Mouse (Mus musculus): Measurements from ENCODE around the gene Gm11554. TPM values are rescaled to one million over a fixed set of nuclear protein-coding genes. Genes with fewer than 3 reads are reported as not detected.
"Not testable (repeated sequence)": the region's sequence is repeated elsewhere in the genome, so short reads cannot be mapped to it uniquely, and the experiment has no call there.

Gm11554 gene
- not detected for total RNA-seq (2021)
- long read RNA-seq, experiment 1, result 0 reads
- long read RNA-seq, experiment 2, result 0 reads

DNA sequence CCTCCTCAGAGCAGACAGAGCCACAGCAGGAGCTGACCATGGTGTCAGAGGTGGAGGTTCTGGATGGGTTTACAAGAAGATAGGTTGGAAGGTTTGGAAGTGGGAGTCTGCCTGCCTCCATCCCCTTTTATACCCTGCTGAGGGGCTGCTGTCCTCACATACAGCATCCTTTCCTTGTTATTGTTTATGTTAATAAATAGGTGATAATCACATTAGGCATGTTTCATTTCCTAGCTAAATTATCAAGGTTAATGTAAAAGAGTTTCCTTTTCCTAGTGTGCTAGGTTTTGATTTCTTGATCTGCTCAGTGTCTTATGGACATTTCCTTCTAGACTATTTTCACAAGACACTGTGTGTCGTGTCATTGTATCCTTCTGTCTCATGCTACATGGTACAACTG, at the start of gene Gm11554:
Gene Gm11554, minus strand, starts transcription at position 101 of the 400 bp plus-strand sequence.
- not testable (repeated sequence) for DNase-seq (ENCODE audit: low spot score in 2 of 2)

DNA sequence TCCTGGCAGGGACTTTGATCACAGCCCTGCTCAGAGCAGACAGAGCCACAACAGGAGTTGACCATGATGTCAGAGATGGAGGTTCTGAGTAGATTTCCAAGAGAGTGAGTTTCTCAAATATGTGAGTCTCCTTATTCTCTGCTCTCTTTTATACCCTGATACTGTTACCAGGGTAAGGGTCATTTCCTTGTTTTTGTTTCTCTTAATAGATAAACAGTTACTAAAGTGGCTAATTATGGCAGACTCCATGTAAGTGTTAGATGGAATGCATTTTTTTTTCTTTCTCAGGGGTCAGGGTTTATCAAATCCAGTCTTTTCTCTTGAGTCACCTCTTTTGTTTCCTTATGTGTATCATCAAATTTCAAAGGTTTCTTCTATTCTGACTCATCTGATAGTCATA, 47.3 kb upstream of the Gm11554 start, which contains the start of gene Krtap4-16:
Gene Krtap4-16, minus strand, starts transcription at position 101 of the 400 bp plus-strand sequence.
- DNase-seq (ENCODE audit: low spot score in 2 of 2), result no peak

- no peak for DNase-seq (ENCODE audit: low spot score in 2 of 2)
Measured at GRCm38 (mm10) chr11:99846746-99847145, 42.5 kb upstream of the Gm11554 start.

GRCm38 (mm10) chr11:99842185-99842584, 37.9 kb upstream of the Gm11554 start:
- no peak for DNase-seq (ENCODE audit: low spot score in 2 of 2)

DNA sequence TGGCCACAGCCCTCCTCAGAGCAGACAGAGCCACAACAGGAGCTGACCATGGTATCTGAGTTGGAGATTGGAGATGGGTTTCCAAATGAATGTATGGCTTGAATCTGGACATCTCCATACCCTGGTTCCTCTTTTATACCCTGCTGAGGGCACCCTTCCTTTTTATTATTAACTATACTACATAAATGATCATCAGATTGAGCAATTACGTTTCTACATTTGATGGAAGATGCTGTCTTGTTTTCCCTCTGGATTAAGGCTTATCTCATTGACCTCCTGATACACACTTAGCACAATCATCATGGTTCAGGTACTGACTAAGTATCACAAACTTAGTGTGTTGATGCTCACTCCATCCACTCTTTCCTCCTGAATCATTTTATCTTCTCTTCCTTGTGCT, 33.7 kb upstream of the Gm11554 start, which contains the start of gene 2300003K06Rik:
Gene 2300003K06Rik, minus strand, starts transcription at position 101 of the 400 bp plus-strand sequence.
- no peak for DNase-seq (ENCODE audit: low spot score in 2 of 2)

DNA sequence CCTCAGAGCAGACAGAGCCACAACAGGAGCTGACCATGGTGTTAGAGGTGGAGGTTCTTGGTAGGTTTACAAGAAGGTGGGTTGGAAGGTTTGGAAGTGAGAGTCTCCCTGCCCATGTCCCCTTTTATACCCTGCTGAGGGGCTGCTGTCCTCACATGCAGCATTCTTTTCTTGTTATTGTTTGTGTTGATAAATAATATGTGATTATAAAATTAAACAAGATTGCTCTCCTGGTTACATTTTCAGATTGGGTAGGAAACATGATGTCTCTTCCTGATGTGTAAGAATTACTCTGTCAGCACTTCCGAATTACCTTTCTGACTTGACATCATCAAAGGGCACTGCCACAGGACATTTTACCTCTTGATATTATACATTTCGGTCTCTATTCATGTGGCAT, 11.3 kb upstream of the Gm11554 start, which contains the start of gene Gm11564:
Gene Gm11564, minus strand, starts transcription at position 101 of the 400 bp plus-strand sequence.
- DNase-seq (ENCODE audit: low spot score in 2 of 2), result not testable (repeated sequence)

DNA sequence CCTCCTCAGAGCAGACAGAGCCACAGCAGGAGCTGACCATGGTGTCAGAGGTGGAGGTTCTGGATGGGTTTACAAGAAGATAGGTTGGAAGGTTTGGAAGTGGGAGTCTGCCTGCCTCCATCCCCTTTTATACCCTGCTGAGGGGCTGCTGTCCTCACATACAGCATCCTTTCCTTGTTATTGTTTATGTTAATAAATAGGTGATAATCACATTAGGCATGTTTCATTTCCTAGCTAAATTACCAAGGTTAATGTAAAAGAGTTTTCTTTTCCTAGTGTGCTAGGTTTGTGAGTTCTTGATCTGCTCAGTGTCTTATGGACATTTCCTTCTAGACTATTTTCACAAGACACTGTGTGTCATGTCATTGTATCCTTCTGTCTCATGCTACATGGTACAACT, 5.5 kb upstream of the Gm11554 start, which contains the start of gene Krtap4-13:
Gene Krtap4-13, minus strand, starts transcription at position 101 of the 400 bp plus-strand sequence.
- DNase-seq (ENCODE audit: low spot score in 2 of 2), result not testable (repeated sequence)

GRCm38 (mm10) chr11:99798832-99799231, 5.4 kb downstream of the Gm11554 start, which contains the start of gene Gm11569:
Gm11569 (minus strand) TSS chr11:99798932.
- not testable (repeated sequence) for DNase-seq (ENCODE audit: low spot score in 2 of 2)

- no peak for DNase-seq (ENCODE audit: low spot score in 2 of 2)
Measured at GRCm38 (mm10) chr11:99793367-99793766, 10.9 kb downstream of the Gm11554 start, which contains the start of gene Gm11596. Gm11596 (minus strand) TSS chr11:99793467.

DNA sequence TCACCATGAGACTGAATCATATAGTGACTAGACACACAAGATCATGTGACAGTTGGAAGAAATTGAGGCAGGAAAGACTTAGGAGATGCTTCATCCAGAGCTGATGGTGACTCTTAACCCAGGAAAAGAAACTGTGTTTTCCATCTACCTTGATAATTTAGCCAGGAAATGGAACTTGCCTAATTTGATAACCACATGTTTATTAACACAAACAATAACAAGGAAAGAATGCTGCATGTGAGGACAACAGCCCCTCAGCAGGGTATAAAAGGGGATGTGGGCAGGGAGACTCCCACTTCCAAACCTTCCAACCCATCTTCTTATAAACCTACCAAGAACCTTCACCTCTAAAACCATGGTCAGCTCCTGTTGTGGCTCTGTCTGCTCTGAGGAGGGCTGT, 19.3 kb downstream of the Gm11554 start, which contains the start of gene Krtap4-9:
Gene Krtap4-9, plus strand, starts transcription at position 301 of the 400 bp plus-strand sequence.
- DNase-seq (ENCODE audit: low spot score in 2 of 2), result not testable (repeated sequence)

DNA sequence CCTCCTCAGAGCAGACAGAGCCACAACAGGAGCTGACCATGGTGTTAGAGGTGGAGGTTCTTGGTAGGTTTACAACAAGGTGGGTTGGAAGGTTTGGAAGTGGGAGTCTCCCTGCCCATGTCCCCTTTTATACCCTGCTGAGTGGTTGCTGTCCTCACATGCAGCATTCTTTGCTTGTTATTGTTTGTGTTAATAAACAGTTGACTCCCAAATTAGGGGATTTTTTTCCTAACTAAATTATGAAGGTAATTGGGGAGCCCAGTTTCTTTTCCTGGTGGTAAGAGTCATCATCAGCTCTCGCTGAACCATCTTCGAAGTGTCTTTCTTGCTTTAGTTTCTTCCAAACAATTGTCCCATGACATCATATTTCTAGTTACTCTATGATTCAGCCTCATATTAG, 23.6 kb downstream of the Gm11554 start, which contains the start of gene Krtap4-8:
Gene Krtap4-8, minus strand, starts transcription at position 101 of the 400 bp plus-strand sequence.
- DNase-seq (ENCODE audit: low spot score in 2 of 2), result no peak

DNA sequence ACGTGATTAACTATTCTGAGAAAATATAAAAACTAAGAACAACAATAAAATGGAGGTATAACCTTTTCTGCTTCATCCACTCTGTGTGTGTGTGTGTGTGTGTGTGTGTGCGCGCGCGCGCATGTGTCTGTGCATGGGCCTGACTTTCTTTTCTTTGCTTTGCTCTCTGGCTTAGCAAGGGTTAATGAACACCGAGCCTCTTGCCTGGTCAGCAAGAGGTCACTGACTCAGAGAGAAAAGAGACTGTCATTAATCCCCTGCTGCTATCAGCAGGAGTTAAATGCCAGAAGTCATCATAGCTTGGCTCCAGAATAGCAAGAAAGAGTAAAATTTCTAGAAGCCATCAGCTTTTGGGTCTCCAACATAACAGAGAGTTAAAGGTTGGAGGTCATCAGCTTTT, 25.8 kb downstream of the Gm11554 start:
- DNase-seq (ENCODE audit: low spot score in 2 of 2), result no peak

- not testable (repeated sequence) for DNase-seq (ENCODE audit: low spot score in 2 of 2)
Measured at GRCm38 (mm10) chr11:99772813-99773212, 31.4 kb downstream of the Gm11554 start, which contains the start of gene Gm11595. Gm11595 (minus strand) TSS chr11:99772913.

DNA sequence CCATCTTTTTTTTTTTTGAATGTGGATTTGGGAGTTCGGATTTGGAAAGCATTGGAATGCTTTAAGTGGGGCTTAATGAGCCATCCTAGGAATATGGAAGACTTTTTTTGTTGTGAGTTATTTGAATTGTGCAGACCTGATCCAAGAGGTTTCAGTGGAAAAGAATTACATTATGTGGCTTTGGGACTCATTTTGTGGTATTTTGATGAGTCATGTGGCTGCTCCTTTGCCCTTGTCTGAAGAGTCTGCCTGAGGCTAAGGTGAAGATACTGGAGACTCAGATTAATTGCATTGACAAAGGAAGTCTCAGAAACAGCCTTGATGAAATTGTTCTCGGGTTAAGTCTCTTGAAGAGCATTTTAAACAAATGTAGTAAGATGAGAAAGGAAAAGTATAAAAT, 35.8 kb downstream of the Gm11554 start:
- no peak for DNase-seq (ENCODE audit: low spot score in 2 of 2)

- no peak for DNase-seq (ENCODE audit: low spot score in 2 of 2)
Measured at GRCm38 (mm10) chr11:99758877-99759276, 45.4 kb downstream of the Gm11554 start.

Other genes with a start within 250 kb of the Gm11554 start
- not detected for gene Krtap3-2, start 247.6 kb downstream of the Gm11554 start, total RNA-seq (2021)
- not detected for gene Gm11939, start 245.0 kb downstream of the Gm11554 start, total RNA-seq (2021)
- gene Krtap3-1, start 237.8 kb downstream of the Gm11554 start, total RNA-seq (2021), result not detected
- gene Krtap1-5, start 223.4 kb downstream of the Gm11554 start, total RNA-seq (2021), result not detected
- gene Krtap1-4, start 220.8 kb downstream of the Gm11554 start, total RNA-seq (2021), result not detected
- not detected for gene Krtap1-3, start 213.1 kb downstream of the Gm11554 start, total RNA-seq (2021)
- not detected for gene Krtap9-3, start 206.3 kb downstream of the Gm11554 start, total RNA-seq (2021)
- gene Gm11938, start 201.1 kb downstream of the Gm11554 start, total RNA-seq (2021), result not detected
- gene Gm11937, start 194.3 kb downstream of the Gm11554 start, total RNA-seq (2021), result not detected
- gene Krtap2-4, start 189.6 kb downstream of the Gm11554 start, total RNA-seq (2021), result not detected
- gene Gm11562, start 184.0 kb downstream of the Gm11554 start, total RNA-seq (2021), result not detected
- not detected for gene Krtap4-1, start 176.2 kb downstream of the Gm11554 start, total RNA-seq (2021)
- gene Krtap4-2, start 169.4 kb downstream of the Gm11554 start, total RNA-seq (2021), result not detected
- not detected for gene Krtap4-7, start 160.4 kb downstream of the Gm11554 start, total RNA-seq (2021)
- not detected for gene Gm11555, start 154.2 kb downstream of the Gm11554 start, total RNA-seq (2021)
- gene Gm11563, start 145.5 kb downstream of the Gm11554 start, total RNA-seq (2021), result not detected
- gene Krtap4-6, start 138.5 kb downstream of the Gm11554 start, total RNA-seq (2021), result not detected
- gene Gm14190, start 113.7 kb downstream of the Gm11554 start, total RNA-seq (2021), result not detected
- gene Gm14180, start 70.2 kb downstream of the Gm11554 start, total RNA-seq (2021), result not detected
- gene Gm11595, start 31.5 kb downstream of the Gm11554 start, total RNA-seq (2021), result not detected
- gene Krtap4-8, start 23.7 kb downstream of the Gm11554 start, total RNA-seq (2021), result not detected
- gene Krtap4-9, start 19.2 kb downstream of the Gm11554 start, total RNA-seq (2021), result not detected
- not detected for gene Gm11596, start 11.0 kb downstream of the Gm11554 start, total RNA-seq (2021)
- not detected for gene Gm11569, start 5.5 kb downstream of the Gm11554 start, total RNA-seq (2021)
- gene Krtap4-13, start 5.4 kb upstream of the Gm11554 start, total RNA-seq (2021), result not detected
- gene Gm11564, start 11.2 kb upstream of the Gm11554 start, total RNA-seq (2021), result not detected
- not detected for gene 2300003K06Rik, start 33.6 kb upstream of the Gm11554 start, total RNA-seq (2021)
- not detected for gene Krtap4-16, start 47.2 kb upstream of the Gm11554 start, total RNA-seq (2021)
- gene Gm11568, start 53.5 kb upstream of the Gm11554 start, total RNA-seq (2021), result not detected
- gene Gm11559, start 60.0 kb upstream of the Gm11554 start, total RNA-seq (2021), result not detected
- gene Krtap9-1, start 68.9 kb upstream of the Gm11554 start, total RNA-seq (2021), result not detected
- gene Gm11567, start 74.7 kb upstream of the Gm11554 start, total RNA-seq (2021), result not detected
- gene Krtap31-1, start 103.5 kb upstream of the Gm11554 start, total RNA-seq (2021), result not detected
- gene Gm11565, start 110.3 kb upstream of the Gm11554 start, total RNA-seq (2021), result not detected
- not detected for gene Krtap31-2, start 131.8 kb upstream of the Gm11554 start, total RNA-seq (2021)
- gene Krtap9-5, start 144.0 kb upstream of the Gm11554 start, total RNA-seq (2021), result not detected
- gene Krtap29-1, start 174.6 kb upstream of the Gm11554 start, total RNA-seq (2021), result not detected
- not detected for gene Krtap16-1, start 182.2 kb upstream of the Gm11554 start, total RNA-seq (2021)
- gene Krtap17-1, start 189.5 kb upstream of the Gm11554 start, total RNA-seq (2021), result not detected
- not detected for gene Krt33a, start 211.8 kb upstream of the Gm11554 start, total RNA-seq (2021)
- not detected for gene Krt33b, start 225.4 kb upstream of the Gm11554 start, total RNA-seq (2021)
- not detected for gene Krt34, start 237.1 kb upstream of the Gm11554 start, total RNA-seq (2021)
- gene Krt31, start 246.1 kb upstream of the Gm11554 start, total RNA-seq (2021), result not detected

Measured in left cerebral cortex, adult 18-20 months (tissue).